Mouse (Mus musculus): ENCODE results near the gene Klhl3. TPM values are rescaled to one million over a fixed set of nuclear protein-coding genes. Genes with fewer than 3 reads are reported as not detected.

Klhl3 gene
- total RNA-seq, 2 experiments from 2014 or later: 50.4 to 52.7 TPM

DNA sequence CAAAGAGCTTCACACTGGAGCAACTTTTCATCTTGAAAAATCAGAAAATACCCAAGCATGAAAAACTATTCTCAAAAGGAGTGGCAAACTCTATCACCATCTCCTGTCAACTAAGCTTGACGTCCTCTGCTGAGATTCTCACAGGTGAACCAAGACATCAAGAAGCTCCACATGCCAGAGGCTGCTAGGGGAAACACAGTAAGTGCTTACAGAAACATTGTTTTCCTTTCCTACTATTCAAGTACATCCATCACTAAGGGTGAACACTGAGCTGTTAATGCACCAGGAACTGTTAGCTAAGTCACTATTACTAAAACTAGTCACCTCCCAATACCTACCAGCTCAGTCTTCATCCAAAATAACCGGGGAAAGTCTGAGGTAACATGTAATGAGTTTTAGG lies 11.6 kb upstream of the Klhl3 start:
- no peak for DNase-seq

DNA sequence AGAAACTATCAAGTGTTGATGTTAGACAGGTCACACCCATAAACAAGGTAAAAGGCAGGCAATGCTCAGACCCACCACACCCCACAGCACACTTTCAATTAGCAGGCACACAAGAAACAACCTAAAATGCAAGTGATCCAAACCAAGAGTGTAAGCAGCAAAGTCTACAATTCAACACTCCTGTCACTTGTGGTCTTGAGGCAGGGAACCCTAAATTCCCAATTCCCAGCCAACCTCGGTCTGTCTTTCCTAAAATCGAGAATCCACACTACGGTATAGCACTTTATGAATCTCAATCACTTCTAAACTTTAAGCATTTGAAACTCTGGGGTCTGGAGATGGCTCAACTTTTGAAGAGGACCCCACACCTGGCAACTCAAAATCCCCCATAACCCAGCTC lies 10.9 kb upstream of the Klhl3 start:
- no peak for DNase-seq

DNA sequence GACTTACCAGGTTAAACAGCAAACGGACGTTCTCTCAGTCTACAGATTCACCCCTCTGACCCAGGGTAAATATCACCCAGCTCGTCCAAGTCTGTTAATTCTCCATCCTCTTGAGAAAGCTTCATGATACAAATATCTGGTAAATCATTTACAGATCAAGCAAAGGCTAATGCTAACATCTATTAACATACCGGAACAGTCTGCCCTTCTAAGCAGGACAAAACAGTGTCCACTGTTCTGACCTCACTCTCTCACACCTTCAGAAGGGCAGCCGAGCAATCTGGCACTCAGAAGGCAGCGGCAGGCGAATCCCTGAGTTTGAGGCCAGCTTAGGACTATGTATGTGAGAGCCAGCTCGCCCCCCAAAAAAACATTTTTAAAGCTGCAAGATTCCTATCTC lies 10.0 kb upstream of the Klhl3 start:
- DNase-seq: no peak

DNA sequence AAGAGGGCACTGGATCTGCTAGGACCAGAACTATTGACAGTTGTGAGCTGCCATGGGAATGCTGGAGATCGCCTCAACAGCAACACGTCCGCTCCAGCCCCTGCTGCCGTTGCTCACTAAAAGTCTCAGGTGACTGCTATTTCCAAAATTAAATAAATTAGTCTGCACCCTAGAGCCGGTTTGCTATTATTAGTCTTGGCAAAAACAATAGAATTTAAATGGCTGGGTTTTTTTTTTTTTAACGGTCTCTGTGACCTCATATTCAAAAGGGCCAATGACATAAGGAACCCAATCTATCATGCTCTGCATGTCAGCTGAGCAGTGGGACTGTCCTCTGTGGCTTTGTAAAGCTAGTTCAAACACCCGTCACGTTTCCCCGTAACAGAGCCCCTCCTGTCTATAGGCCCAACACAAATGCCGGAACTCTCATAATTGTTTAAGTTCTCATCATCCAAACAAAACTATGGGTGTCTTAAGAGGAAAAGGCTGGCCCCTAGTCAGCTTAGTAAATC lies 9.4 kb upstream of the Klhl3 start:
- DNase-seq: no peak

DNA sequence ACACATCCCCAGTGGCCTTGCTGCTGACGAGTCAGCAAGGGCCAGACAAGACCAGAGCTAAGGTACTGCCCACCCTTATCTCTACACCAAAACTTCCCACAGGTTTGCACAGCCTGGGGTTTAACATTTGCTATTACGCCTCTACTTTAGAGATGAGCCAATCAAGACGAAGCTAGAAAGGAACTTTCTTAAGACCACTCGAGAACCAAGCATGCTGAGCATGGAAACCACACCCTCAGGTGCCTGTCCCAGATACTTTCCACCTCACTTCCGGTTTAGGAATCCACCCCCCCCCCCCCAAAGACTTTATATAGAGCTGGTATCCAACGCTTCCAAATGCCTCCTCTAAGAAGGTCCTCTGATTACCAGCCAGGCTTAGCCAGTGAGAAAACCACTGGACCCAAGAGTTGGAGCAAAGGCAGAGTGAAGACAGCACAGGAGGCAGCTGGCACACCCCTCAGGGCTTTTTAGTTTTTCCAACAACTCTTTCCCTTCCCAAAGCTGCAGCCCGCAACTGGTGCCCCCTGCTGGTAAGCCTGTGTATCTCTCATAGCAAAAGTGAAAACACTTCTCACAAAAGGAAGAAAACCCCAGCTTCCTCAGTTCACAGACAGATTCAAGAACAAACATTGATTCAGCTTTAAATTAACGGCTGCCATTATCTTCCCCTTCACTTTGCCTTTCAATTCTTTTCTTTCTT lies 4.1 kb upstream of the Klhl3 start:
- DNase-seq: no peak

DNA sequence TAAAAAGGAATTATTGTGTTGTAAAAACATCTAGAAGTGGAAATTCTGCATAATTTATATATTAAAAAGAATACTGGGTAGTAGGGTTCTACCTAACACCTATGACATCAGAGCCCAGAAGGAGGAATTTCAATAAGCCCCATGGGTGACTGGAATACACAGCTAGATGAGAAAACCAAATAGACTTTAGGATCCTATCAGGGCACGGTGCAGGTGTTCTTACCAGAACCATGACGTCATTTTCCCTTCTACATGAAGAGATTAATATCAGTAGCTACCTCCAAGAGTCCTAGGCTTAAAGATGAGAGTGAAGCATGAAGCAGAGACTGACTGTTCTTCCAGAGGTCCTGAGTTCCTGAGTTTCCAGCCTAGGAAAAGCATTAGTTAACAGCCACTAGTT lies 3.4 kb upstream of the Klhl3 start:
- no peak for DNase-seq

DNA sequence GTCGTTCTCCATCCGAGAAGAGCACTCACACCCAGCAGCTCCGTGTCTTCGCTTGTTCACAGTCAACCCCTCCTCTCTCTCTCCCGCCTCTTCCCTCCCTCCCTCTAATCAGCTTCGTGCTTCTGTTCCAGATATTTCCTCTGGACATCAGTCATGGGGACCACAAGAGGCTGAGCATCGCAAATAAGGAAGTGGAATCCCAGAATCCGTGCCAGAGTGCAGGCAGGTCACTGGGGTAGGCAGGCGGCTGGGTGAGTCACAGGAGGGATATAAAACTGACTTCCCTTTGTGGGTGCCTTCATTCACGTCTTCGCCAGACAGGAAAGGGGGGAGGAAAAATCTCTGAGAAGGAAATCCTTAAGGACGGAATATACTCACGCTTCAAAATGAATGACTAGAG lies 1.8 kb upstream of the Klhl3 start:
- no peak for DNase-seq

DNA sequence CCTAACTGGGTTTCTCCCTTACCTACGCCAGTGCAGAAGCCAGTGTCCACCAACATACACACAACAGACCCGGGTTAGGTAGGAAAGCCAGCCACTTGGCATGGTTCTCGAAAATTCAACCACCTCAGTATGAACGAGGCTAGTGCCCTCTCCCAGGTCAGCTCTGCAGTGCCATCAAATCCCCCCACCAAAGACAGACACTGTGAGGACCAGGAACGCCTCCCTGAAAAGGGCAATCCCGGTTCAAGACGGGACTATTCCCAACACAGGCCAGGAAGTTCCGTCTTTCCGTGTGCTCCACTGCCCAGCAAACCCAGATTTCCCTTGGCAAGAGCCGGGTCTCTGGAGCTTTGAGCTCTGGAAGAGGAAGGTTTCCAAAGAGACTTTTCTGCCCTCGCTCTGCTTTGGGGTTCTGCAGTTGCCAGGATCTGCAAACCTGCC lies 771 bp downstream of the Klhl3 start:
- DNase-seq: peak in 1 of 2 experiments; percentile 25

DNA sequence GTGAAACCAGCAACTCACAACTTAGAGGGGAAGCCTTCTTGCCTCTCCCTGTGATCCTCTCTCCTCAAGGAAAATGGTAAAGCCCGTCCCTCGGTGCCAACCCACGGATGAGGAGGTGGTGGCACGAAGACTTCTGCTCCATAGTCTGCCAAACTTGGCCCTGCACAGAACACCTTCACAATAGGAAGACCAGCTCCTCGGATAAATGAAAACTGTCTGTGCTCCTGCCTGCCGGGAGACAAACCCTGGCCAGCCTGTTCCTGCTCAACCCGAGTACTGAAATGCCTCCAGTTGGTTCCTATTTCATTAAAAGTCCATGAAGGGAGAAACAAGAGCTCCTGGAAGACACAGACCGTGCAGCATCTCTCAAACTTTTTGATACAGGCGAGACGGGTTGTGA lies 1.2 kb downstream of the Klhl3 start:
- DNase-seq: peak; percentile 23 to 31

DNA sequence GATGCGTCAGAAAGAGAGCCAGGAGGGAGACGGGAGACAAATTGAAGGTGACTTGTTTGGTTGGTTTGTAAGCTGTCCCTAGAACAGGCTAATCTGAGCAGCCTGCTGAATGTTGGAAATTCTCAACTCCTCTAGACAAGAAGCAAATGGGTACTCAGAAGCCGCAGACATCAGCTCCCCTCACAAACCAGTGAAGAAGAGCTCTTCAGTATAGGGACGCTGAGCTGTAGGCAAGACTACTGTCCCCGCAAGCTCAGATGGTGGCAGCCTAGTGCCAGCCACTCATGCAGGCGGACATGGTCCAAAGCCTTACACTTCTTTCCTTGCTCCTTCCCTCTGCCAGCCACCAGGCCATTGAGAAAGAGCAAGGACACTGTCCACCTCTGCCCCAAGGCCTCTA lies 2.1 kb downstream of the Klhl3 start:
- peak in 1 of 2 experiments; percentile 19 for DNase-seq

DNA sequence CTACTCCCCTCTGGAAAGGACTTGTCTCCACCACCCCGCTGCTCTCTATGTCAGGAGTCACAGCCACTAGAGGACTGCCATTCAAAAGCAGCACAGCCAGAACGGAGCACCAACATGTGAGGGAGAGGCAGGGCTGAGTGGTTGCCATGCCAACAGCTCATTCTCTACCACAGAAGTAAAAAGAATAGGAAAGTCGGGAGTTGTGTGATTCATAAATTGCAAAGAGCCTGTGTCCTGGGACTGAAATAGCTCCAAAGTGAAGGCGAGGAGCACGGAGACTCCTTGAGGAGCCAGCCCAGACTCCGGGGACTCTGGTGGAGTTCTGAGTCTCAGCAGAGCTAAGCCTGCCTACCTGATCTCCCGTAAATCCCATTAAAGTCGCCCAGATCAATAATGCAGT lies 22.7 kb downstream of the Klhl3 start:
- DNase-seq: peak in 1 of 2 experiments; percentile 66

DNA sequence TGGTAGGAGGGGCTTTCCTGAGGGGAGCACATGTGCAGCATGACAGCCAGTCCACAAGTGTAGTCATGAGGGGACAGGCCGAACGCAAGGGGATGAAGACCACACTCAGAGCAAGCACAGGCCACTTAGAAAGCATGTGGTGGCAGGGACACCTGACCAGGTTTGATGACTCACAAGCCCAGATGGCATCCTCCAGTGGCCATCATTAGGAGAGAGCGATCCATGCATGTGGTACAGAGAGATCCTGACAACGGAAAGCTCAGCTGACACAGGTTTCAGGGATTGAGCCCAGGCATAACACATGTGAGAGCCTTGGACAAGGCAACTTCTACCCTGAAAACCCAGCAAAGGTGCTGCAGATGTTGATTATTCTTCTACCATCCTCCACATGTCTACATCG lies 29.0 kb downstream of the Klhl3 start:
- DNase-seq: no peak

DNA sequence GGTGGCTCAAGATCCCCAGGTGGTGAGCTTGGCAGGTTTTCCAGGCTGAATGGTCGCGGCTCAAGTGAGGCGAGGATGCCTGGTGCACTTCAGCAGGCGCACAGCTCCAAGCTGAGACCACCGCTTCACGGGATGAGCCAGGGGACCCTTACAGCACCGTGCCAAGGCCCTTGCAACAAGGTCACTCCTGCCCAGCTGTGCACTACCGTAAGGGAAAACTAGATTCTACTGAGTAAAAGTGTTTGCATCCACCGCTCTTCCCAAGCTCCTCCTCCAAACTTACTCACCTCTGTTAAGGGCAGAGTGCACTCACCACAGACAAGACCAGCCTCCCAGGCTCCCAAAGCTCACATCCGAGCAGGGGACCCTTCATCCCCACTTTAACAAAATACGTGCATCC lies 29.9 kb downstream of the Klhl3 start:
- no peak for DNase-seq

DNA sequence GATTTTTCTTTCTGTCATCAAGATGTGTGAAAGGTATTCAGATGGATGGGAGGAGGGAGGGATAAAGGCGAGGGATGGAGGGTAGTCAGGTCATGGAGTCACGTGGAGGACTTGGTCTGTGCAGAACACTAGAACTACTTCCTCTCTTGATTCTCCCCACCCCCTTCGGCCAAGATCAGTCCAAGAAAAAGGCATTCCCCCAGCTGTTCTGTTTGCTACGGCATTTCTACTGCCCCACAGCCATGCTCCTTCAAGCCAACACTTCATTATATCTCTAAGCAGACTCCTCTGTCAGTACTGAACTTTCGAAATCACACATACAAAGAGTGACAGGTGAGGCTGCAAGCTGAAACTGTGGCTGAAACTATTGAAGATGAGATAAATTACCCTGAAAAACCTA lies 30.3 kb downstream of the Klhl3 start:
- no peak for DNase-seq

DNA sequence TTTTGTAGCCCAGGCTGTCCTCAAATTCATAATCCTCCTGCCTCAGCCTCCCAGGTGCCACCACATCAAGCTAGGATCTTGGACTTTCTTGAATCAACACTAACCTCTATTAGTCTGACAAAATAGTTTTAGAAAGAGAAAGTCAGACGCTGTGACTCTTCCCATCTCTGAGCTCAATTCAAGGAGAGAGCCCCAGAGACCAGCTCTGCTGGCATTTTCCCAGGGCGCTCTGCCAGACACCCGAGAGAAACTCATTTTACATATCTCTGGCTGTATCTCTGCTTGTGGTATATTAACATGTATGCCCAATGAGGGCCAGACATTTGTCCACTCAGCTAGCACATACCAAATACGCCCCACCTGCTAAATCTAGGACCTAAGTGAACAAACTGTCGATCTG lies 35.0 kb downstream of the Klhl3 start:
- DNase-seq: no peak

DNA sequence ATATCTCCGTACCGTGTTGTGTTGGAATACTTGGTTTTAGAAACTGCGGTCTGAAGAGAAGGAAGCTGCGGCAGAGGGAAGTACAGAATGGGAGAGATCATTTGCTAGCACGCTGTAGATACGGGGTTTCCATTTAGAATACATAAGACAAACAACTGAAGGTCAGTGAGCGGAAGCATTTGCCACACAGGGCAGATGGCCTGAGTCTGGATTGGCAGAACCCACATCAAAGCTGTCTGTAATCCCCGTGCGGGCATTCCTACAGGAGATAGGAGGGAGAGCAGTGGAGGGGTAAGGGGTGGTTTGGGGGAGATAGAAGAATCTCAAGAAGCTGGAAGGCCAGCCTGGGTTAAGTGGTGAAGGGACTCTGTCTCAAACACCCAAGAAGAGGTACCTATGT lies 38.5 kb downstream of the Klhl3 start:
- no peak for DNase-seq

DNA sequence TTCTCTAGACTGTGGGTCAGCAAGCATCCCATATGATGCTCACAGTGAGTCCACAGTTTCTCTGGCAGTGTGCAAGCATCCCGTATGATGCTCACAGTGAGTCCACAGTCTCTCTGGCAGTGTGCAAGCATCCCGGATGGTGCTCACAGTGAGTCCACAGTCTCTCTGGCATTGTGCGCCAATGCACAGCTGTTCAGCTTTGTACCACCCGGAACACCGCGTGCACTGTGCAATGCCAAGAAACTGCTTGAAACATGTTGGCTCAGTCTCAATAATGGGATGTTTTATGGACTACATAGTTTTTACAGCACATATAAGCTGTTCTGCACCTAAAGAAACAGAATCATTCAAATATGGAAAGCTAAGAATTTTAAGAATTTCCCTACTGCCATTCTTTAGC lies 38.9 kb downstream of the Klhl3 start:
- DNase-seq: peak; percentile 67 to 69

DNA sequence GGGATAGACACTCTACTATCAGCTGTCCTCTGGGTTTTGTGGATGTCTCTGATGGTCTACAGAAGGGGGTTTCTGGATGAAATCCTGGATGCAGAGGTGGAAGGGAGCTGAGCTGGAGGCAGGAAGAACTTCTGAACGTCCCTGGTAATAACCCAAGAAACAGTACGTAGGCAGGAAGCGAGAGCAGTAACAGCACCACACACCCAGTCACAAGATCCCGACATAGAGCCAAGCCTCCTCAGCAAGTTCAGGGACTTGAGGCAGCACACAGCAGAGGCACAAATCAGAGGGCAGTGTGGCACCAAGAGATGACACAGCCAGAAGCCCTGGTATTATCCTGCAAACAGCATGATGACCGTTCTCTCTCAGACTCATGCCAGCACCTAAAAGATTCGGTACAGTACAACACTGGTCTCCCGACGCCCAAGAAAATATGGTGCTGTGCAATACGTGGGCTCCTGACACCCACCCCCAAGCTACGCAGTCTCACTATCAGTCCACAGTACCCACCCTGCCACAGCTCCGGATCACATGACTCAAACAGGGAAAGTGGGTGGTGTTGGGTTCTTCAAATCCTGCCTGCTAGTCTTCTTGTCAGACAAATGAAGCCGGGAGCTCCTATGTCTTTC lies 40.0 kb downstream of the Klhl3 start:
- no peak for DNase-seq

DNA sequence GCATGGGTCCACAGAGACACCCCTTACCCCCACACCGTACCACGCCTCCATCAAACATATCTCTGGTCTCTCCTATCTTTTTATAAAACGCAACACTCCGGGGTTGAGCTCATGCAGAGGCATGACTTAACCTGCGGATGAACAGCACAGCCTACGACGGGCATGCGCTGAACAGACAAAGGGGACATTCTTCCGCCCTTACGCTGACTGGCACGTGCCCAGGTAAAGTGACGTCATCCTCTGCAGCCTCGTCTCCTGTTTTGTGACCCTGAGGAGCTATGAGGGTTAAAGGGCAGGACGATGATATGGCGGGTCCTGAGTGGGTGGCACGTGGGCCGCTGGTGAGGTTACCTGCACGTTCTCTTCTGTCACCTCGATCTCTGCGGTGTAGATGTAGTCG lies 42.2 kb downstream of the Klhl3 start:
- DNase-seq: no peak

DNA sequence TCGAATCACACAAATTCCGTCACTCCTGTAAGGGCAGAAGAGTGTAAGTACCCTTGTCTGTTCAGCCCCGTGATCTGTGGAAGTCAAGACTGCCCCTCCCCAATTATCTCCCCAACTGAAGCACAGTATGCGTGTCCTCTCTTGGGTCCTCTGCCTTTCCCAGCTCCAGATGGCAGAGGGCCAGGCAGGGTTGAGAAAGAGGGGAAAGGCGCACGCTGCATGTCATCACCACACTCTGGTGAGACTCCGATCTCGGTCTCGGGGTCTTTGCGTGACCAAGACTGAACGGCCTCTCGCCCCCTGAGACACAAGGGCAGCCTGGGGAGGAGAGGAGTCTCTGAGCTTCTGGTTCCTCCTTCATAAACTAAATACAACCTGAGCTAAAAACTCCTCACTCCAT lies 42.9 kb downstream of the Klhl3 start:
- no peak for DNase-seq

DNA sequence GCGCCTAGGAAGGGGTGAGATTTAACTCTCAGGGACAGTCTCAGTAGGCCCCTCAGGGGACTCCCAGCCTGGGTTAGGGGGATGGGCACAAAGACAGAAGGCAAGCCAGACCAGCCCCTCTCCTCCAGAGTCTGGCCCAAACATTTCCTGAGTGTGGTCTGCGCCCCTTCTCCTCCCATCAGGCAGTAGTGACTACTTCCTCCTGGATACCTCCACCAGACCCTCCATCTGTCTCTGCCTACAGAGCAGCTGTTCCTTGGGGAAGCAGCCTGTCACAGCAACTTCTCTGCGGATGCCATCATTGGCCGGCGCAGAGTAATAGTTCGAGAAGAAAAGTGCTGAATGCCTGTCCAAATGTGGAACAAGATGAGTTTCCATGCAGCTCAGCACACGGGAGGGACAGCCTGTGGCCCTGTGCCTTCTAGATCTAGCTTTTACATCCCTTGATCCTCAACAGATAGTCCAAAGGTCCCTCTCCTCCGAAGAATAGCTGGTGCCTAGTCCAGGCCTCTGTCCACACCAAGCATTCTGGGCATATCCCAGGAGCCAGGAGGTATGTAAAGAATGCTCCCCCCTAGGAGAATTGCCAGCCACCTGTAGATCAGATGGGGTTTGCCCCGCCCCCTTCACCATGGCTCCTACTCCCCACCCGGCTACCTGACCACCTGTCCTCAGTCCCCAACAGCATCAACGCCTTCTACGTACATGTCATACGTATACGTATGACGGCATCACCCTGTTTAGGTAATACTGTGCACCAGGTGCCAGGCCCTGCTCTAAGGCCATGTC lies 44.8 kb downstream of the Klhl3 start:
- DNase-seq: peak; percentile 79 to 81

DNA sequence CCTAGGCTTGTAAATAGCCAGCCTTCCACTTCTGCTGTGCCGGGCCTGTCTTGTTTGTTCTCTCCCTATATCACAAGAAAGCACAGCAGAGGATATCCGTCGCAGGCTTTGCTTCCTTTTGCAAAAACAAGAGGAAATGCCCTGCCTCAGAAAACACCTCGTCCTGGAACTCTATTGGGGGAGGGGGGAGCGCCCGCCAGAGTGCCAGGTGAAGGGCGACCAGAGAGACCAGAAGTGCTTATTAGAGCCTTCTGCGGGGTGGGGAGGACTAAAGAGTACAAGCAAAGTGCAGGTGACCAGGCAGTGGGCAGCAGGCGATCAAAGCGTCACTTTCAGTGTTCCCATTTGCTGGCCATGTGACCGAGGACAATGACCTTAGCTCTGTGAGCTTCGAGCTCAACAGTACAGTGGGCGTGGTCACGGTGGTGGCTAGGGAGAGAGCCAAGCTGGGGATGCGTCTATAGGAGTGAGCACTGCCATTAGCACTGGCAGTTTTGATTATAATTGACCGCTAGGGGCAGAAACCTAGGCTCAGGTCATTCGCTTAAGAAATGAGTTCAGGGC lies 45.8 kb downstream of the Klhl3 start:
- DNase-seq: no peak
